Mouse (Mus musculus): ENCODE measurements around the gene Rps6kc1.
"Not testable (repeated sequence)": the region's sequence is repeated elsewhere in the genome, so short reads cannot be mapped to it uniquely, and the experiment has no call there.

The Rps6kc1 gene

DNA sequence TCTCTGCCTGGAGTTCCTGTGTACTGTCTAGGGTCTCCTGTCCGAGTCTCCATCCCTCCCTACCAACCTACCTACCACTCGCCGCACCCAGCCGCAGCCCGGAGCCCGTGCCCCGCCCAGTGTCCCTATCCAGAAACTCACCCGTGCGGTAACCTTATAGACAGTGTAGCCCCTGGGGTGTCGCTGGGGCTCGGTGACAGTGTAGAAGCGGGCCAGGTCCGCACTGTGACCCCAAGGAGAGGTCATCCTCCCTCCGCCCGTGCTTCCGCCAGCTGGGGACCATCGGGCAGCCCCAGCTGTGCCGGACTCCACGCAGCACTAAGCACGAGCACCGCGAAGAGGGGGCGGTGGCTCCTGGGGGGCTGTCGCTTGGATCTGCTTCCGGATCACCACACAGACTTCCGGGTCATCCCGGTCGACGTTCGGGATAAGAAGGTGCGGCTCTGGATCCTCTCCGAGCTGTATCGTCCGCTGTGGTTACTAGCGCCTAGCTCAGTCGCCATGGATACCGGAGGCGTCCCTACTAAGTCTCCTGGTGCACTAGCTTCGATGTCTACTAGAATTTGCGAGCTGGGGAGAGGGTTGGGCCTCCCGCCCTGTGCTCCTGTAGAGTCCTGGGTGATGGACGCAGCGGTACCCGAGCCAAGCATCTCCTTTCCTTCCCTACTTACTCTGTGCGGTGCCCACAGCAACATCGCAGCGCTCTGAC is at the start of gene Rps6kc1:
Gene Rps6kc1 (minus strand): TSS at position 356 of the 709 bp plus-strand sequence.
- peak; percentile 87 for DNase-seq

DNA sequence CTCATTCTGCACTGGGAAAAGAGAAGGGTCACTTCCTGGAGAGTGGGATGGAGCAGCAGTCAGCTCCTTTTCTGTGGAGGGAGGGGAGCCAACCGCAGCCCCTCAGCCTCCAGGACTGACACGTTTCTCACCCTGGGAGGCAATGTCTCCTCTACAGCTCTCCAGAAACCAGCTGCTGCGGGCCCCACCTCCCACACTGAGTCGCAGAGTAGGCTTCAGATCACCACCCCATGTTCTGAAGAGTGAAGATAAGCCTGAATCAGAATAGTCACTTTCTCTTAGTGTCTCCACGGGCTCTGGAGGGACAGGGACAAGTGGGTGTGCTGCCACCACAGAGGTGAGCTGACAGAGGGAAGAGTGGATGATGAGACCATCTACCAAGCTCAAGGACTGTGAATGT is 47.3 kb upstream of the Rps6kc1 start:
- DNase-seq = no peak

GRCm38 (mm10) chr1:190953009-190953408 is 41.4 kb upstream of the Rps6kc1 start:
- DNase-seq = no peak

DNA sequence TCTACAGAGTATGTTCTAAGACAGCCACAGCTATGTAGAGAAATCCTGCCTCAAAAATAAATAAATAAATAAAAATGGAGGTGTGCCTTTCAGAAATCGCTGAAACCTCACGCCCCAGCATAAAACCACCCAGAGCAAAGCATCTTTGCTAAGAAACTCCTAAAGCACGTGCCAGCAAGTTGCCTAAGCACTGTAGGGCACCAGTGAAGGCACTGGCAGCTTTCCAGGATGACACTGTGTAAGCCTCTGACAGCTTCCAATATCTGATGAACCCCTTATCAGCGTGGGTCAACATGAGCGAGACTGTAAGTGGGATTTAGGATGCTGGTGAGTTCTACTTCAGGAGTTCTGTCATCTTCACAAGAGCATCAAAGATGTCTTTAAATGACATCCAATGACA is 39.4 kb upstream of the Rps6kc1 start:
- DNase-seq = no peak

DNA sequence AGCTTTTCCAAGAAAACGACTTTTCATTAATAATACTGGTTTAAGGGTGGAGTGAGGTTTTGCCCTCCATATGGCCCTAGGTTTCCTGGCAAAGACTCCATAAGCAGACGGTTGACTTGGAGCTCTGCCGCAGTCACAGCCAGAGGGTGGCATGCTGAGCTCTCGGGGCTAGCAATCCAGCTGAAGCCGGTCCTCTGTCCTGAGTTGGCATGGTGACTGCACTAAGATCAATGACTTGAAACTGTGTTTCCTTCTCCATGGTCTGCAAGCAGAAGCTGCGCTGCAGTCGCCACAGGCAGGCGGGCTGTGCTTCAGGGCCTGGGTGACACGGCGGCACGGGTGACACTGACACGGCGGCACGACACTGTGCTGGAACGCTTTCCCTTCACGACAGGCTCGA is 37.3 kb upstream of the Rps6kc1 start:
- no peak for DNase-seq

- no peak for DNase-seq
These were observed 36.9 kb upstream of the Rps6kc1 start for GRCm38 (mm10) chr1:190948439-190948838.

DNA sequence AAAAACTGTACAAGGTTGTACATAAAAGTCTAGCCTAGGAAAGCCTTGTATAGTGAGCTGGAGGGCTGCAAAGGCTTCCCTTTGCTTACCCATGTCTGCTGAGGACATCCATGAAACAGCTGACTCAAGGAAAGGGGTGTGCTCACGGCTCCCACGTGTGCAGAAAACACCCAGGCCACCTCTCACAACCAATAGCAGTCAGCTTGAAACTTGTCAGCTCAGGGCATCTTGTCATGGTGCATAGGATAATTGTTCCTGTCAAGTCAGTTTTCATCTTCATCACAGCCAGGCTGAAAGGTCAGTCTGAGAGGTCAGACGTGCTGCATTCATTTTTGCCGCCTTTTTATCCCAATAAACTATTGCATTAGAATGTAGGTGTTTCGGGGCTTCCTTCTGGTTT is 36.4 kb upstream of the Rps6kc1 start:
- DNase-seq = no peak

DNA sequence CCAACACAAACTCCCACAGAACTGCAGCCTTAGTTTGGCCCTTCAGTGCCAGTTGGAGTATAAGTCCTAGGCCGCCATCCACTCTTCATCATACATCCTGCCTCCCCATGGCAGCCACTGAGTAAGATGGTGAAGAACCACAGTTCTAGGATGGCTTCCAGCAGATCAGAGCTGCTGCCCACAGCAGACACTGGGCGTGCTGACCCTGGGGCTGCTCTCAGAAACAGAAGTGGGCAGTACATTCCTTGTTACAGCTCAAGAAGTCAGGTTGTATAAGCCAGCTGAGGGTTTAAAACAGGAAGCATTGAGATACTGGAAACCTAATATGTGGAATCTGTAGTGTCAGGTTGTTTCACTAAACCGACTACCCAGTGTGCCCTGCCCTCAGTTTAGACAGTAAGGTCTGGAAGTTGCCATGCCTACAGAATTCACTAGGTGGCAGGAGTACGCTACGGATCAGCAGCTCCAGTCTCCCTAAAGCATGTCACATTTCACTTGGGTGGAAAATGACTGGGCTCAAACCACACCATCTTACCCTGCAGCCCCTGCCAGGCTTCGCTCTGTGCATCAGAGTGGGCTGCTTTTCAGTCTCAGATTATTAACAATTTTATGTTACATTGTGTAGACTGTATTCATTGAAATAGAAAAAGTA is 32.7 kb upstream of the Rps6kc1 start:
- peak; percentile 64 for DNase-seq

DNA sequence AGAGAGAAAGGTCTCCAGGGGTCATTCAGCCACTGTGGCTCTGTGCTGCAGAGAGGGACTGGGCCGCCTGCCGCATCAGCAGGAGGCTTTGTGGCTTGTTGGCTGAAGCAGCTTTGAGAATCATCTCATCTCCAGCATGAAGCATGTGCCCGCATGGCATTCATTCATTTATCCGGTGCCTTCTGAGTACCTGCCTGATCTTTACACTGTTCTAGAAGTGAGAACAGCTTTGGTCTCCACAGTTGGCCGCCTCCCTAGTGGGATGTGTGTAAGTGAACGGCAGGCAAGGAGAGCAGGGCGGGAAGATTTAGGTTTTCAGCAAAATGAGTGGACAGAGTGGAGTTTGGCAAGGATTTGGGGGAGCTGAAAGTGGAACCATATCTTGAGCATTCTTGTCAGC is 28.2 kb upstream of the Rps6kc1 start:
- no peak for DNase-seq

GRCm38 (mm10) chr1:190930181-190930580 is 18.6 kb upstream of the Rps6kc1 start:
- DNase-seq = no peak

DNA sequence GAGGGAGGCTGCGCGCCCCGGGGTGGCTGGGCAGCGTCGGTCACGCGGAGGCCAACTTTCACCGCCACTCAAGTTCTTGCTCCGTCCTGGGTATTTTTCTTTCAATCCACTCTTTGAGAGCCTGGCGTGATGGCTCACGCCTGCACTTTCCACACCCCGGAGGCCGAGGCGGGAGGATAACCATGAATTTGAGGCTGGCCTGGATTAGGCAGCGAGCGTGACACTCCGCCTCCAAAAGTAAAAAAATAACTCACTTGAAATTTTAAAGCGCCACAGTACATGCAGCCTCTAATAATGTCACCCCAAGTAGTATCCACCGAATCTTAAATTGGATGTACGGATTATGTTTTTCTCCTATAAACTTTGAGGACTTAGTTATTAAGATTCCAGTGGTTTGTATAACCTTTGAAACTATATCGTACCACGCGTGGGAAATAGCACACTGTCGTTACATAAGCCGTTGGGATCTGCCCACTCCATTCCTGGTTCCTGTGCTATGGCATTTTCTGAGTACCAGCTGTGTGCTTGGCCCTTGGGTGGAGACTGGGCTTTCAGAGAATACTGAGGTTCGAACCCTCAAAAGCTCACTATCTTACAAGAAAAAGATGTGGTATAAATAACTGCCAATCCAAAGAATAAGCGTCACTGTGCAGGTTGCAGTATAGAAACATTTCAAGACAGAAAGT is 17.6 kb upstream of the Rps6kc1 start:
- peak; percentile 49 for DNase-seq

- DNase-seq = peak; percentile 98
These were observed 16.9 kb upstream of the Rps6kc1 start for GRCm38 (mm10) chr1:190928370-190929009.

- DNase-seq = no peak
These were observed 16.3 kb upstream of the Rps6kc1 start for GRCm38 (mm10) chr1:190927751-190928369.

DNA sequence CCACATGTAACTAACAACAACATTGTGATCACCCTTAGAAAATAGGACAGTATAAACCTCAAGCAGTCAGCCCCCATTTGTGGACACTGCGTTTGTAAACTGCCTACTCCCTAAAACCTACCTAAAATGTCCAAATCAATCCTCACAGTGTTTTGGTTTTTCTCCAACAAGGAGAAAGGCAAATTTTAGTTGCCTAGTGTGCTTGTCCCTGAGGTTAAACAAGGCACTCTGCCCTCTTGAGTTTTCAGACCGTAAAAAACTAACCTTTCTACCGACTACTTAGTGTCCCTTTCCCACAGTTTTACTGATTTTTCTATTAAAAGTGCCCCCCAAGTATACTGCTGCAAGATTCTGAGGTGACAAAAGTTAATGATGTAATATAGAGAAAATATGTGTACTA is 15.7 kb upstream of the Rps6kc1 start:
- DNase-seq = no peak

DNA sequence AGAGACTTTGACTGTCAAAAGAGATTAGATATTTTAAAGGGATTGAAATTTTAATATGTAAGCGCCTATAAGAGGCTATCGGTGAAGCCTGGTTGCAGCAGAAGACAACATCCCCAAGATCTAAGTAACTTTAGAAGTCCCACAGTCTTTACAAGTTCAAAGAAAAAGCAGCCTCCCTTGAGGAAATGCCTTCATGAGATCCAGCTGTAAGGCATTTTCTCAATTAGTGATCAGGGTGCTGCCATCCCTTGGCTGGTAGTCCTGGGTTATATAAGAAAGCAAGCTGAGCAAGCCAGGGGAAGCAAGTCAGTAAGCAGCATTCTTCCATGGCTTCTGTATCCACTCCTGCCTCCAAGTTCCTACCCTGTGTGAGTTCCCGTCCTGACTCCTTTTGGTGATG is 13.2 kb upstream of the Rps6kc1 start, which contains the start of gene Angel2:
Gene Angel2 (plus strand): TSS at position 301 of the 400 bp plus-strand sequence.
- not testable (repeated sequence) for DNase-seq

DNA sequence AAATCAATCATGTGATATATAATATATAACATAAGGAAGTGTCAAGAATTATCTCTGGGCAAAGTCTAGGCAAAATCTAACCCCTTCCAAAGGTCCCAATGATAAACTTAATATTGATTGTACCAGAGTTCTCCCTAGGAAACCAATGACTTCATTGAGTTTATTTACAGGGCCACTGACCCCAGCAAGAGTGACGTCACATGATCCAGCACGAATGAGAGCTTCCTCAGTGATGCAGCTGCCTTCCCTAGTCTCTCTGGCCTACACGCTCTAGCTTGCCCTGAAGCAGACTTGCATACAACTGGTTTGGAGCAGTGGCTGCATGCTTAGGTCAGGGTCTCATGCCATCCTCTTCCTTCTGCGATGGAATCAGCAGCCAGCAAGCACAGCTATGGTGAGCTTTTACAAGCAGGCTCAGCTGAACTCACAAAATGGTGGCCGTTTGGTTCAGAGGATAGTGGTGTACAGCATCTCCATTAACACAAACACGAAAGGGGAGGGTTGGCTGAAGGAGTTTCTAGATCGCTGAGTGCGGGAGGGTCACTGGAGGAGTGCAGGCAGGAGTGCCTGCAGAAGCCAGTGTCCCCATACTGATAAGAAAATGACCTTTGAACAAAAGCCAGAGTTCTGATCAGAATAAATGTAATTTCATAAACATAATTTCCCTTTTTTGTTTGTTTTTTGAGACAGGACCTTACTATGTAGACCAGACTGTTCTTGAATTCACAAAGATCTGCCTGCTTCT is 8.3 kb upstream of the Rps6kc1 start:
- DNase-seq = no peak

GRCm38 (mm10) chr1:190918938-190919337 is 7.4 kb upstream of the Rps6kc1 start:
- peak; percentile 52 for DNase-seq

- DNase-seq = no peak
These were observed 1.1 kb upstream of the Rps6kc1 start for GRCm38 (mm10) chr1:190912623-190913022.

DNA sequence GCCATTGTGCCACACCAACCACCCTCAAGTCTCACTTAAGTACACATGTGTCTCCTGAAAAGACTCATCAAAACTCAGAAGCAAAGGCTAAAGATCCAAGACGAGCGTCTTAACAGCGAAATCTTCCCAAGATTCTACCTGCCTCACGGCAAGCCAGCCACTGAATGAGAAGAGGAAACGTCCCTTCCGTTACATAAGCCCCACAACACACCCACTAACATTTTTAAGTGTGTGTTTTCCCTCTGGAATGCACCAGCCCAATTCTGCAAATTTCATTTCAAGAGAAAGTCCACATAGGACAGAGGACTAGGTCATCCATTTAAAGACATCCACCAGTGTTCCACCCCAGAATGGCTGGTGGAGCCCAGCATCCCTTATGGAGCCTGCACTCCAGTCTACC is 734 bp downstream of the Rps6kc1 start:
- peak; percentile 34 for DNase-seq

GRCm38 (mm10) chr1:190904714-190905113 is 6.9 kb downstream of the Rps6kc1 start:
- DNase-seq = no peak

GRCm38 (mm10) chr1:190904136-190904535 is 7.4 kb downstream of the Rps6kc1 start:
- DNase-seq = no peak

GRCm38 (mm10) chr1:190901082-190901481 is 10.5 kb downstream of the Rps6kc1 start:
- no peak for DNase-seq
